Mouse (Mus musculus) liver, embryonic 16.5 days (tissue): ENCODE measurements around the gene Nhs. TPM values are rescaled to one million over a fixed set of nuclear protein-coding genes. Genes with fewer than 3 reads are reported as not detected.
A peak's percentile ranks its signal among the peaks of the same experiment; 100 is the strongest.

ENCODE experiments used
- ATAC-seq: fragments of 200-750 bp; cut with Nextera tagmentation; 2 replicates; pipeline ENCODE4 v1.8.0; 2017; ENCODE audit warnings: low read depth, mild to moderate bottlenecking, moderate number of reproducible peaks, moderate library complexity
- H3K27ac ChIP-seq: fragments of 300-500 bp; sonication (generic); 2 replicates; pipeline ENCODE4 v1.5.1; 2014; ENCODE audit warnings: mild to moderate bottlenecking, low read length
- H3K27me3 ChIP-seq: fragments of 300-500 bp; sonication (generic); 2 replicates; pipeline ENCODE4 v1.6.1; 2014; ENCODE audit warnings: low read depth, low read length, mixed read lengths; ENCODE audit not compliant: control insufficient read depth, insufficient read depth
- H3K36me3 ChIP-seq: fragments of 300-500 bp; sonication (generic); 2 replicates; pipeline ENCODE4 v1.6.1; 2014; ENCODE audit warnings: mild to moderate bottlenecking; ENCODE audit not compliant: control insufficient read depth, insufficient read depth
- H3K4me1 ChIP-seq: fragments of 300-500 bp; sonication (generic); 2 replicates; pipeline ENCODE4 v1.6.1; 2014; ENCODE audit warnings: low read depth, low read length, mixed read lengths; ENCODE audit not compliant: control insufficient read depth
- H3K4me2 ChIP-seq: fragments of 300-500 bp; sonication (generic); 2 replicates; pipeline ENCODE4 v1.6.1; 2014; ENCODE audit warnings: low read depth, low read length, mixed read lengths
- H3K4me3 ChIP-seq: fragments of 300-500 bp; sonication (generic); 2 replicates; pipeline ENCODE4 v1.5.1; 2014; ENCODE audit warnings: low read depth, mild to moderate bottlenecking, low read length
- H3K9ac ChIP-seq: fragments of 300-500 bp; sonication (generic); 2 replicates; pipeline ENCODE4 v1.6.1; 2014; ENCODE audit warnings: low read depth, low read length
- H3K9me3 ChIP-seq: fragments of 300-500 bp; sonication (generic); replicated peaks from 2 replicates; pipeline ENCODE4 v1.6.1; 2016; ENCODE audit warnings: low read length; ENCODE audit not compliant: control insufficient read depth
- WGBS: fragments of 180-500 bp; shearing (Covaris S2); extraction: QIAGEN DNeasy Blood & Tissue Kit; methylation state at CpG from one replicate; pipeline ENCODE4 v1.1.7; 2014; ENCODE audit not compliant: insufficient replicate concordance; 5-methylcytosine and 5-hydroxymethylcytosine counted together
- polyA plus RNA-seq: library from polyadenylated mRNA; unstranded; fragments of >200 nt; fragmentation: Nextera tagmentation; extraction: Ambion mirVana; gene quantifications from 2 replicates; pipeline ENCODE4 v1.2.1, GENCODE M21; 2015

The Nhs gene
- polyA plus RNA-seq, 1 experiment from 2014 or later, result 0.05 TPM

GRCm38 (mm10) chrX:161940696-161941095 is 218.8 kb downstream of the Nhs start:
- Histone ChIP-seq H3K4me1 (no peaks in the 10 kb centered on the region), H3K9me3 (no peaks in the 10 kb centered on the region), H3K4me3 (no peak overlapping the region), H3K4me2 (no peak overlapping the region), H3K27ac (no peak overlapping the region), H3K27me3 (no peaks in the 10 kb centered on the region; the same call in 1 of the 2 replicates), H3K36me3 (no peaks in the 10 kb centered on the region), H3K9ac (no peak overlapping the region)
- ATAC-seq, result no peak
- WGBS, result 50% methylated on average over 2 of the region's 2 CpGs

GRCm38 (mm10) chrX:161926683-161927053 is 232.9 kb downstream of the Nhs start:
- Histone ChIP-seq H3K4me2 (no peak overlapping the region), H3K27ac (no peak overlapping the region), H3K27me3 (no peaks in the 10 kb centered on the region; the same call in 1 of the 2 replicates)

GRCm38 (mm10) chrX:161925973-161926682 is 233.4 kb downstream of the Nhs start:
- no peaks in the 10 kb centered on the region for H3K9me3 ChIP-seq
- no peak overlapping the region for H3K4me3 ChIP-seq
- no peak; the same call in 1 of the 2 replicates for ATAC-seq
- no peaks in the 10 kb centered on the region for H3K4me1 ChIP-seq
- H3K27me3 ChIP-seq, result no peaks in the 10 kb centered on the region; the same call in 1 of the 2 replicates
- H3K36me3 ChIP-seq, result no peaks in the 10 kb centered on the region
- H3K4me2 ChIP-seq, result no peak overlapping the region
- 31% methylated on average over 6 of the region's 6 CpGs for WGBS
- H3K9ac ChIP-seq, result no peak overlapping the region
- H3K27ac ChIP-seq, result no peak overlapping the region

More at GRCm38 (mm10) chrX:161926683-161927053, 232.9 kb downstream of the Nhs start:
- no peaks in the 10 kb centered on the region for H3K4me1 ChIP-seq
- no peak for ATAC-seq
- no peak overlapping the region for H3K4me3 ChIP-seq
- H3K9me3 ChIP-seq, result no peaks in the 10 kb centered on the region
- H3K36me3 ChIP-seq, result no peaks in the 10 kb centered on the region
- H3K9ac ChIP-seq, result no peak overlapping the region

- no peaks in the 10 kb centered on the region for H3K36me3 ChIP-seq
- no peak overlapping the region for H3K4me2 ChIP-seq
- no peak overlapping the region for H3K9ac ChIP-seq
- H3K9me3 ChIP-seq, result no peaks in the 10 kb centered on the region
- WGBS, result 59% methylated on average over 2 of the region's 2 CpGs
- no peak overlapping the region for H3K4me3 ChIP-seq
- no peaks in the 10 kb centered on the region; the same call in 1 of the 2 replicates for H3K27me3 ChIP-seq
- no peak for ATAC-seq
- no peak overlapping the region for H3K27ac ChIP-seq
- H3K4me1 ChIP-seq, result no peaks in the 10 kb centered on the region
These were observed 236.9 kb downstream of the Nhs start for GRCm38 (mm10) chrX:161922655-161923054.

GRCm38 (mm10) chrX:161921581-161921980 is 237.9 kb downstream of the Nhs start:
- Histone ChIP-seq H3K27me3 (no peaks in the 10 kb centered on the region; the same call in 1 of the 2 replicates), H3K4me1 (no peaks in the 10 kb centered on the region), H3K36me3 (no peaks in the 10 kb centered on the region), H3K27ac (no peak overlapping the region), H3K4me3 (no peak overlapping the region), H3K9ac (no peak overlapping the region), H3K9me3 (no peaks in the 10 kb centered on the region), H3K4me2 (no peak overlapping the region)
- WGBS, result 33% methylated on average over 1 of the region's 1 CpGs
- ATAC-seq, result no peak

GRCm38 (mm10) chrX:161909963-161910362 is 249.6 kb downstream of the Nhs start:
- Histone ChIP-seq H3K27ac (no peak overlapping the region), H3K4me3 (no peak overlapping the region), H3K4me2 (no peak overlapping the region), H3K9me3 (no peaks in the 10 kb centered on the region), H3K27me3 (peaks cover 36% of the 10 kb centered on the region), H3K4me1 (no peaks in the 10 kb centered on the region), H3K9ac (no peak overlapping the region), H3K36me3 (no peaks in the 10 kb centered on the region)
- 43% methylated on average over 4 of the region's 4 CpGs for WGBS
- ATAC-seq, result no peak

- no peak overlapping the region for H3K9ac ChIP-seq
- WGBS, result 22% methylated on average over 47 of the region's 48 CpGs
- 0 out of 2 replicates have a peak overlapping the region, but pooled peaks have one; percentile 11 for H3K4me2 ChIP-seq
- ATAC-seq, result no peak
- H3K9me3 ChIP-seq, result no peaks in the 10 kb centered on the region
- H3K27me3 ChIP-seq, result peaks cover 36% of the 10 kb centered on the region
- H3K36me3 ChIP-seq, result no peaks in the 10 kb centered on the region
- H3K4me1 ChIP-seq, result no peaks in the 10 kb centered on the region
- peak overlapping the region; percentile 12; the same call in 1 of the 2 replicates for H3K4me3 ChIP-seq
- no peak overlapping the region for H3K27ac ChIP-seq
These were observed 250.7 kb downstream of the Nhs start for GRCm38 (mm10) chrX:161908652-161909403.

- peaks cover 36% of the 10 kb centered on the region for H3K27me3 ChIP-seq
- no peaks in the 10 kb centered on the region for H3K36me3 ChIP-seq
- peak overlapping the region; percentile 11 for H3K4me2 ChIP-seq
- no peak overlapping the region for H3K9ac ChIP-seq
- peak overlapping the region; percentile 11; the same call in 1 of the 2 replicates for H3K4me3 ChIP-seq
- ATAC-seq, result no peak
- H3K4me1 ChIP-seq, result no peaks in the 10 kb centered on the region
- no peaks in the 10 kb centered on the region for H3K9me3 ChIP-seq
- H3K27ac ChIP-seq, result no peak overlapping the region
- WGBS, result 26% methylated on average over 50 of the region's 53 CpGs
These were observed 251.6 kb downstream of the Nhs start for GRCm38 (mm10) chrX:161907595-161908592.
